Mouse (Mus musculus) erythroblast, embryonic 14.5 days (primary cell): ENCODE results near the gene Pold2.

Experiments used
- GATA1 ChIP-seq: IDR thresholded peaks from 2 replicates; pipeline ENCODE4 v1.6.1; 2012; ENCODE audit warnings: low read length, inconsistent platforms, mixed read lengths
- TAL1 ChIP-seq: IDR thresholded peaks from 3 replicates; pipeline ENCODE4 v1.6.1; 2012; ENCODE audit warnings: low read length, inconsistent platforms, mixed read lengths

DNA sequence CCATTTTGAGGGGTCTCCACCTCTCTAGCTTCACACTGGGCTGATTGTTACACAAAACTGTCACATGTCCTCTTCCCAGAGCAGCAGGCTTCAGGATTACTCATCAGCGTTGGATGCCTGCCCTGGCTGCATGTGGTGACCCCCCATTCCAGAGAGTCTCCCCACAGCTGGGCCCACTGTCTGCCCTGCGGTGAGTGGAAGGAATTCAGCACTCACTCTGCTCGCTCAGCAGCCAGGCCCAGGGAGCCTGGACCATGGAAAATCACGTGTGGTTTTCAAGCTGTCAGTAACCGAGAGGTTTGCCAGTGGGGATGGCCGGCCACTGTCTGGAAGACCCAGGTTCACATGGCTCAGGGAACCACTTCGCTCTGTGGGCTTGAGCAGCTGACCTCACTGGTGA, 22.2 kb downstream of the Pold2 start:
- TF ChIP-seq TAL1 (no peak), GATA1 (no peak)
